Mouse (Mus musculus) hindbrain, postnatal 0 days (tissue): Measurements from ENCODE around the gene Slc30a5. TPM values are rescaled to one million over a fixed set of nuclear protein-coding genes. Genes with fewer than 3 reads are reported as not detected.
"Not testable (repeated sequence)": the region's sequence is repeated elsewhere in the genome, so short reads cannot be mapped to it uniquely, and the experiment has no call there.

ENCODE experiments used
- ATAC-seq: fragments of 200-750 bp; cut with Nextera tagmentation; 2 replicates; pipeline ENCODE4 v1.8.0; 2017; ENCODE audit warnings: mild to moderate bottlenecking, moderate TSS enrichment, moderate library complexity
- DNase-seq: peaks from one replicate; pipeline ENCODE4 v3.0.0-alpha.2; 2015; ENCODE audit warnings: low spot score
- H3K27ac ChIP-seq: fragments of 300-500 bp; sonication (generic); 2 replicates; pipeline ENCODE4 v1.5.1; 2014; ENCODE audit warnings: mild to moderate bottlenecking
- H3K27me3 ChIP-seq: fragments of 300-500 bp; sonication (generic); 2 replicates; pipeline ENCODE4 v1.6.1; 2014; ENCODE audit warnings: low read length, mixed read lengths; ENCODE audit not compliant: insufficient read depth
- H3K36me3 ChIP-seq: fragments of 300-500 bp; sonication (generic); 2 replicates; pipeline ENCODE4 v1.6.1; 2014; ENCODE audit warnings: low read length, mixed read lengths; ENCODE audit not compliant: insufficient read depth
- H3K4me1 ChIP-seq: fragments of 300-500 bp; sonication (generic); 2 replicates; pipeline ENCODE4 v1.6.1; 2014; ENCODE audit warnings: antibody characterized with exemption, low read length, mixed read lengths; ENCODE audit not compliant: insufficient read depth
- H3K4me2 ChIP-seq: fragments of 300-500 bp; sonication (generic); 2 replicates; pipeline ENCODE4 v1.6.1; 2014; ENCODE audit warnings: low read depth, mild to moderate bottlenecking, low read length, moderate library complexity, mixed read lengths
- H3K4me3 ChIP-seq: fragments of 300-500 bp; sonication (generic); 2 replicates; pipeline ENCODE4 v1.5.1; 2014; ENCODE audit warnings: low read length
- H3K9ac ChIP-seq: fragments of 300-500 bp; sonication (generic); replicated peaks from 2 replicates; pipeline ENCODE4 v1.6.1; 2014; ENCODE audit warnings: mild to moderate bottlenecking, low read length, moderate library complexity, mixed read lengths
- H3K9me3 ChIP-seq: fragments of 300-500 bp; sonication (generic); 2 replicates; pipeline ENCODE4 v1.6.1; 2016; ENCODE audit warnings: low read length, mixed read lengths
- CTCF ChIP-seq: IDR thresholded peaks from 2 replicates; pipeline ENCODE4 v1.5.1; 2016; ENCODE audit warnings: antibody characterized with exemption, control low read depth, low read depth
- WGBS: fragments of 180-500 bp; shearing (Covaris S2); extraction: QIAGEN DNeasy Blood & Tissue Kit; methylation state at CpG from one replicate; pipeline ENCODE4 v1.1.7; 2014; 5-methylcytosine and 5-hydroxymethylcytosine counted together
- polyA plus RNA-seq: library from polyadenylated mRNA; unstranded; fragments of >200 nt; fragmentation: Nextera tagmentation; extraction: Ambion mirVana; gene quantifications from 2 replicates; pipeline ENCODE4 v1.2.1, GENCODE M21; 2015
- total RNA-seq: library from RNA; depleted of rRNA; stranded (reverse); fragments of >200 nt; gene quantifications from 2 replicates; pipeline ENCODE4 v1.2.3, GENCODE M21; 2014

The Slc30a5 gene
- total and polyA plus RNA-seq, 2 experiments from 2014 or later, result 24.4 to 41.3 TPM

GRCm38 (mm10) chr13:100874588-100874987 lies 41.4 kb upstream of the Slc30a5 start:
- H3K9ac ChIP-seq, result no peak overlapping the region

GRCm38 (mm10) chr13:100873530-100873929 lies 40.3 kb upstream of the Slc30a5 start:
- no peak overlapping the region for H3K9ac ChIP-seq
- WGBS, result 84% methylated on average over 8 of the region's 8 CpGs
- no peak overlapping the region for H3K4me3 ChIP-seq
- ATAC-seq (no peak), DNase-seq (no peak)
- no peaks in the 10 kb centered on the region for H3K9me3 ChIP-seq
- no peaks in the 10 kb centered on the region for H3K36me3 ChIP-seq
- H3K27me3 ChIP-seq, result no peaks in the 10 kb centered on the region
- H3K27ac ChIP-seq, result no peak overlapping the region
- no peak for TF ChIP-seq CTCF
- H3K4me1 ChIP-seq, result no peaks in the 10 kb centered on the region
- no peak overlapping the region for H3K4me2 ChIP-seq

More at GRCm38 (mm10) chr13:100874588-100874987, 41.4 kb upstream of the Slc30a5 start:
- no peak for ATAC-seq
- no peak overlapping the region for H3K27ac ChIP-seq
- no peaks in the 10 kb centered on the region for H3K36me3 ChIP-seq
- H3K27me3 ChIP-seq, result no peaks in the 10 kb centered on the region
- no peaks in the 10 kb centered on the region for H3K4me1 ChIP-seq
- H3K9me3 ChIP-seq, result no peaks in the 10 kb centered on the region
- no peak for TF ChIP-seq CTCF
- H3K4me3 ChIP-seq, result no peak overlapping the region
- 42% methylated on average over 3 of the region's 3 CpGs for WGBS
- peak; percentile 55 for DNase-seq
- H3K4me2 ChIP-seq, result no peak overlapping the region

GRCm38 (mm10) chr13:100871445-100872171 lies 38.4 kb upstream of the Slc30a5 start:
- Histone ChIP-seq H3K9me3 (no peaks in the 10 kb centered on the region), H3K27me3 (no peaks in the 10 kb centered on the region), H3K36me3 (no peaks in the 10 kb centered on the region), H3K9ac (no peak overlapping the region), H3K4me1 (no peaks in the 10 kb centered on the region), H3K4me2 (no peak overlapping the region), H3K4me3 (no peak overlapping the region), H3K27ac (peak overlapping the region; percentile 41; the same call in 1 of the 2 replicates)
- ATAC-seq (peak; percentile 80), DNase-seq (peak; percentile 57)
- no peak for TF ChIP-seq CTCF
- WGBS, result 28% methylated on average over 11 of the region's 11 CpGs

DNA sequence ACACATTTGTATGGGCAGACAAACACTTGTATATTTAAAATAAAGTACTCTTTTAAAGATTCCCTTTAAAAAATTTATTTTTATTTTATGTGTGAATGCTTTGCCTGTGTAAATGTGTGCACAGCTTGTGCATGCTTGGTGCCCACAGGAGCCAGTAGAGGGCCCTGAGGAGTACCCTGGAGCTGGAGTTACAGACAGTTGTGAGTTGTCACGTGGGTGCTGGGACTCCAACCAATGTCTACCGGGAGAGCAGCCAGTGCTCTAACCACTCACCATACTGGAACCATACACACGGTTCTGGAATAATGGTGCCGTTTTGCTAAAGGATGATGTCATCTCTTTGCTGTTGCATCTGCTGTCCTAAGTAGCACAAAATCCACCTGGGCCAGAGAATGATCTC lies 36.6 kb upstream of the Slc30a5 start:
- Histone ChIP-seq H3K4me1 (no peaks in the 10 kb centered on the region), H3K4me3 (no peak overlapping the region), H3K27me3 (no peaks in the 10 kb centered on the region), H3K9me3 (no peaks in the 10 kb centered on the region), H3K4me2 (no peak overlapping the region), H3K27ac (no peak overlapping the region), H3K36me3 (no peaks in the 10 kb centered on the region), H3K9ac (no peak overlapping the region)
- ATAC-seq (no peak), DNase-seq (no peak)
- 81% methylated on average over 4 of the region's 4 CpGs for WGBS
- no peak for TF ChIP-seq CTCF

GRCm38 (mm10) chr13:100866311-100866710 lies 33.1 kb upstream of the Slc30a5 start:
- 86% methylated on average over 6 of the region's 6 CpGs for WGBS
- Histone ChIP-seq H3K9me3 (no peaks in the 10 kb centered on the region), H3K36me3 (no peaks in the 10 kb centered on the region), H3K27ac (no peak overlapping the region), H3K27me3 (no peaks in the 10 kb centered on the region), H3K4me2 (no peak overlapping the region), H3K4me1 (no peaks in the 10 kb centered on the region), H3K9ac (no peak overlapping the region), H3K4me3 (no peak overlapping the region)
- no peak for ATAC-seq
- DNase-seq, result no peak
- TF ChIP-seq CTCF, result no peak

DNA sequence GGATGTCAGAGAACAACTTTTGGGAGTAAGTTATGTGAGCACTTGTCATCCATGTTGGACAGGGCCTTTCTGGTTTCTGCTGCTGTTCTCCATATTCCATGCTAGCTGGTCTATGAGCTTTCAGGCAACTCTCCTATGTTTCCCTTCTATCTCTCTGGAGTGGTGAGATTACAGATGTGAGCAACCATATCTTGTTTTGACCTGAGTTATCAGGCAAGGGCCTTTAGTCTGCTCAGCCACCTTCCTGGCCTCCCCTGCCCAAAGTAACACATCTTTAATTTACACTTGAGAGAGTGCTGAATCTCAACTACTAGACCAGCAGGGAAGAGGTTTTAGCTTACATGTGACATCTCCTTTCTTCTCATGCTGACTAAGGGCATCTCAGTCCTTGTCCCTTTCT lies 32.5 kb upstream of the Slc30a5 start:
- ATAC-seq (no peak), DNase-seq (no peak)
- Histone ChIP-seq H3K27me3 (no peaks in the 10 kb centered on the region), H3K4me3 (no peak overlapping the region), H3K4me1 (no peaks in the 10 kb centered on the region), H3K4me2 (no peak overlapping the region), H3K9me3 (no peaks in the 10 kb centered on the region), H3K36me3 (no peaks in the 10 kb centered on the region), H3K27ac (no peak overlapping the region), H3K9ac (no peak overlapping the region)
- no peak for TF ChIP-seq CTCF

- H3K4me1 ChIP-seq, H3K4me2 ChIP-seq, H3K9me3 ChIP-seq, DNase-seq, H3K36me3 ChIP-seq, H3K9ac ChIP-seq, H3K27me3 ChIP-seq, ATAC-seq, H3K4me3 ChIP-seq, H3K27ac ChIP-seq: not testable (repeated sequence)
- 88% methylated on average over 1 of the region's 1 CpGs for WGBS
Measured at GRCm38 (mm10) chr13:100863914-100864313, 30.7 kb upstream of the Slc30a5 start.
